ENCODE assay signal across 15 mouse cellular contexts in the genomic region with DNA sequence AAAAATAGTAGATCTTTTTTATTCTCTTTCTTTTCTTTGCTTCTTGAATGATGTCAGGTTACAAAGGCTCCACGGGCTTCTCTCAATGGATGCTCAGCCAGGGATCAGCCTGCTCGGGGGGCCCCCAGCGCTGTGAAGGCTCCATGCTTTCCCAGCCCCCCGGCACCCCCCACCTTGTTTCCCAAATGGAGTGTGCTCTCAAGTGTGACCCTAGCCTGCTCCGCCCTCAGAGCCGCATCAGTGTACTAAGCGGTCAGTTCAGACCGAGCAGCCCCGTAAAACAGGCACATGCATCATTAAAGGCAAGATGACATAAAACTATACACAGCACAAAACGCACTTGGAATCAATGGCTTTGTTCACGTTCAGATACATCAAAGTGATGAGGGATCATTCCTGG.
A peak's percentile ranks its signal among the peaks of the same experiment; 100 is the strongest.
DNase-seq lines count a peak whose midpoint lies in the region; ATAC-seq and TF ChIP-seq lines count a peak whose summit lies in the region.
"Had no signal": no experiment of that assay in that cellular context is flagged by ENCODE, and none has a peak within 500 bp of the region (broad histone marks: within the 10 kb centered on the region; RNA-seq: fewer than 3 reads in every experiment).

No protein-coding gene starts in this region.

- no peak overlapping the region for H3K9ac ChIP-seq in kidney, embryonic 15.5 days
- no peak overlapping the region for H3K9ac ChIP-seq in forebrain, embryonic 16.5 days (replicated peaks; ENCODE audit: low read depth, low read length)
- H3K9ac ChIP-seq in hindbrain, postnatal 0 days (replicated peaks; ENCODE audit: low read length), result no peak overlapping the region
- no peak overlapping the region for H3K9ac ChIP-seq in neural tube, embryonic 12.5 days
- H3K9ac ChIP-seq: embryonic facial prominence, embryonic 12.5 days; heart, embryonic 13.5 days; limb, embryonic 15.5 days; liver, postnatal 0 days had no signal

- no peak for TF ChIP-seq CTCF in kidney, adult 2 months (conservative IDR thresholded peaks at IDR 0.05; ENCODE audit: insufficient read depth, insufficient read length, low read depth, low read length)
- TF ChIP-seq CTCF in hindbrain, postnatal 0 days (IDR thresholded peaks at IDR 0.05; ENCODE audit: low read depth), result no peak
- TF ChIP-seq CTCF in cerebellum, adult 2 months (IDR thresholded peaks at IDR 0.05; ENCODE audit: borderline replicate concordance, insufficient read depth, low read depth, low read length), result no peak

- H3K4me1 ChIP-seq in kidney, embryonic 15.5 days, result no peaks in the 10 kb centered on the region
- H3K4me1 ChIP-seq in kidney, adult 2 months (ENCODE audit: control insufficient read depth, insufficient read depth, low read length), result no peaks in the 10 kb centered on the region
- peaks cover 12% of the 10 kb centered on the region for H3K4me1 ChIP-seq in forebrain, embryonic 16.5 days (replicated peaks; ENCODE audit: control insufficient read depth, insufficient read depth, low read length)
- H3K4me1 ChIP-seq in hindbrain, postnatal 0 days (ENCODE audit: insufficient read depth, low read length), result peaks cover 4% of the 10 kb centered on the region; the same call in 1 of the 2 replicates
- peaks cover 3% of the 10 kb centered on the region for H3K4me1 ChIP-seq in neural tube, embryonic 12.5 days
- H3K4me1 ChIP-seq in cerebellum, adult 2 months (ENCODE audit: control insufficient read depth, insufficient read depth, low read length), result no peaks in the 10 kb centered on the region
- H3K4me1 ChIP-seq: heart, embryonic 13.5 days; limb, embryonic 15.5 days had no signal

- H3K27ac ChIP-seq in kidney, embryonic 15.5 days, result no peak overlapping the region
- no peak overlapping the region for H3K27ac ChIP-seq in kidney, adult 2 months (ENCODE audit: insufficient read depth, low read depth, low read length)
- H3K27ac ChIP-seq in forebrain, embryonic 16.5 days (ENCODE audit: low read length), result no peak overlapping the region
- H3K27ac ChIP-seq in hindbrain, postnatal 0 days, result no peak overlapping the region
- H3K27ac ChIP-seq in neural tube, embryonic 12.5 days, result no peak overlapping the region
- no peak overlapping the region for H3K27ac ChIP-seq in cerebellum, adult 2 months (ENCODE audit: insufficient read depth, low read length)
- H3K27ac ChIP-seq: embryonic facial prominence, embryonic 12.5 days; heart, embryonic 13.5 days; limb, embryonic 15.5 days had no signal

- H3K27me3 ChIP-seq in kidney, embryonic 15.5 days, result no peaks in the 10 kb centered on the region
- H3K27me3 ChIP-seq in kidney, adult 2 months (replicated peaks; ENCODE audit: control insufficient read depth, insufficient read depth, low read length), result no peaks in the 10 kb centered on the region
- H3K27me3 ChIP-seq in forebrain, embryonic 16.5 days (replicated peaks; ENCODE audit: control insufficient read depth, insufficient read depth, low read length), result 0 out of 2 replicates have a peak, but pooled peaks cover 2% of the 10 kb centered on the region
- peaks cover 11% of the 10 kb centered on the region; the same call in 1 of the 2 replicates for H3K27me3 ChIP-seq in hindbrain, postnatal 0 days (ENCODE audit: insufficient read depth, low read length)
- peaks cover 38% of the 10 kb centered on the region for H3K27me3 ChIP-seq in neural tube, embryonic 12.5 days (replicated peaks)
- no peaks in the 10 kb centered on the region for H3K27me3 ChIP-seq in cerebellum, adult 2 months (ENCODE audit: control insufficient read depth, insufficient read depth, low read length)
- H3K27me3 ChIP-seq: limb, embryonic 15.5 days had no signal

- H3K36me3 ChIP-seq in kidney, embryonic 15.5 days, result no peaks in the 10 kb centered on the region
- H3K36me3 ChIP-seq in kidney, adult 2 months (ENCODE audit: control insufficient read depth, insufficient read depth, low read length), result no peaks in the 10 kb centered on the region
- no peaks in the 10 kb centered on the region for H3K36me3 ChIP-seq in forebrain, embryonic 16.5 days (ENCODE audit: control insufficient read depth, insufficient read depth)
- H3K36me3 ChIP-seq in hindbrain, postnatal 0 days (ENCODE audit: insufficient read depth, low read length), result no peaks in the 10 kb centered on the region
- H3K36me3 ChIP-seq in neural tube, embryonic 12.5 days, result no peaks in the 10 kb centered on the region
- H3K36me3 ChIP-seq: embryonic facial prominence, embryonic 12.5 days; heart, embryonic 13.5 days; limb, embryonic 15.5 days had no signal

- ATAC-seq in kidney, embryonic 15.5 days (replicated peaks; ENCODE audit: low FRiP score), result peak; percentile 87
- ATAC-seq in forebrain, embryonic 16.5 days, result no peak
- peak; percentile 35; the same call in 1 of the 2 replicates for ATAC-seq in hindbrain, postnatal 0 days
- peak; percentile 41; the same call in 1 of the 2 replicates for ATAC-seq in neural tube, embryonic 12.5 days (ENCODE audit: low FRiP score, low read depth)
- ATAC-seq: liver, postnatal 0 days had no signal

- H3K4me2 ChIP-seq in kidney, embryonic 15.5 days, result peak overlapping the region; percentile 43
- H3K4me2 ChIP-seq in forebrain, embryonic 16.5 days (ENCODE audit: low read length), result peak overlapping the region; percentile 21; the same call in 1 of the 2 replicates
- peak overlapping the region; percentile 43 for H3K4me2 ChIP-seq in hindbrain, postnatal 0 days (ENCODE audit: low read depth, low read length)
- peak overlapping the region; percentile 42 for H3K4me2 ChIP-seq in neural tube, embryonic 12.5 days (replicated peaks)
- H3K4me2 ChIP-seq: embryonic facial prominence, embryonic 12.5 days; heart, embryonic 13.5 days; limb, embryonic 15.5 days had no signal

- DNase-seq in kidney, adult 2 months, result no peak
- no peak for DNase-seq in hindbrain, postnatal 0 days (ENCODE audit: low spot score)
- DNase-seq in cerebellum, adult 2 months, result no peak
- DNase-seq in layer of hippocampus, postnatal 14 days (ENCODE audit: low spot score in 2 of 2), result no peak
- DNase-seq in ovary, postnatal 14 days (ENCODE audit: low spot score), result no peak
- DNase-seq: cerebellum, postnatal 25 days; gastrocnemius, postnatal 14 days; kidney, adult 9 months; liver, postnatal 0 days had no signal

- WGBS in kidney, embryonic 15.5 days, result 49% methylated on average over 11 of the region's 11 CpGs
- WGBS in kidney, adult 2 months, result 29% methylated on average over 11 of the region's 11 CpGs
- 29% methylated on average over 11 of the region's 11 CpGs for WGBS in forebrain, embryonic 16.5 days
- WGBS in hindbrain, postnatal 0 days, result 14% methylated on average over 11 of the region's 11 CpGs
- 33% methylated on average over 11 of the region's 11 CpGs for WGBS in neural tube, embryonic 12.5 days
- 44% methylated on average over 11 of the region's 11 CpGs for WGBS in cerebellum, adult 2 months

- TF ChIP-seq POLR2A in kidney, adult 2 months (IDR thresholded peaks at IDR 0.05; ENCODE audit: low read depth, low read length), result no peak
- no peak for TF ChIP-seq POLR2A in cerebellum, adult 2 months (IDR thresholded peaks at IDR 0.05; ENCODE audit: borderline replicate concordance, insufficient read depth, low read length)

- H3K4me3 ChIP-seq in kidney, embryonic 15.5 days (replicated peaks), result no peak overlapping the region
- H3K4me3 ChIP-seq in kidney, adult 2 months (ENCODE audit: insufficient read depth, low read depth, low read length), result no peak overlapping the region
- H3K4me3 ChIP-seq in forebrain, embryonic 16.5 days (replicated peaks; ENCODE audit: low read length), result no peak overlapping the region
- peak overlapping the region; percentile 7; the same call in 1 of the 2 replicates for H3K4me3 ChIP-seq in hindbrain, postnatal 0 days (ENCODE audit: low read length)
- H3K4me3 ChIP-seq in neural tube, embryonic 12.5 days, result no peak overlapping the region
- H3K4me3 ChIP-seq in cerebellum, adult 2 months (replicated peaks; ENCODE audit: insufficient read depth, low read depth, low read length), result no peak overlapping the region
- H3K4me3 ChIP-seq: embryonic facial prominence, embryonic 12.5 days; heart, embryonic 13.5 days; limb, embryonic 15.5 days had no signal

- H3K9me3 ChIP-seq in kidney, embryonic 15.5 days (replicated peaks), result no peaks in the 10 kb centered on the region
- no peaks in the 10 kb centered on the region for H3K9me3 ChIP-seq in forebrain, embryonic 16.5 days (ENCODE audit: control insufficient read depth, low read length)
- no peaks in the 10 kb centered on the region for H3K9me3 ChIP-seq in hindbrain, postnatal 0 days (ENCODE audit: low read length)
- H3K9me3 ChIP-seq in neural tube, embryonic 12.5 days, result no peaks in the 10 kb centered on the region
- H3K9me3 ChIP-seq: embryonic facial prominence, embryonic 12.5 days; heart, embryonic 13.5 days; limb, embryonic 15.5 days had no signal
